Mouse (Mus musculus) cerebellum, adult 2 months (tissue): Measurements from ENCODE around the gene Eml6.

Experiments used
- CTCF ChIP-seq: fragments of 200-500 bp; IDR thresholded peaks from 2 replicates; pipeline ENCODE4 v1.5.1; 2011; ENCODE audit warnings: low read depth, mild to moderate bottlenecking, control low read depth, low read length, moderate library complexity, borderline replicate concordance; ENCODE audit not compliant: insufficient read depth
- POLR2A ChIP-seq: fragments of 200-500 bp; IDR thresholded peaks from 2 replicates; pipeline ENCODE4 v1.6.1; 2011; ENCODE audit warnings: low read length, control low read depth, borderline replicate concordance; ENCODE audit not compliant: insufficient read depth

- TF ChIP-seq CTCF (no peak), POLR2A (no peak)
These were observed 186.1 kb downstream of the Eml6 start for GRCm38 (mm10) chr11:29839781-29840180.
